Mouse (Mus musculus): Measurements from ENCODE around the gene Gamt. TPM values are rescaled to one million over a fixed set of nuclear protein-coding genes. Genes with fewer than 3 reads are reported as not detected.
"Not testable (repeated sequence)": the region's sequence is repeated elsewhere in the genome, so short reads cannot be mapped to it uniquely, and the experiment has no call there.

Gene Gamt
- polyA plus RNA-seq, 1 experiment from 2014 or later, result 50.3 TPM

DNA sequence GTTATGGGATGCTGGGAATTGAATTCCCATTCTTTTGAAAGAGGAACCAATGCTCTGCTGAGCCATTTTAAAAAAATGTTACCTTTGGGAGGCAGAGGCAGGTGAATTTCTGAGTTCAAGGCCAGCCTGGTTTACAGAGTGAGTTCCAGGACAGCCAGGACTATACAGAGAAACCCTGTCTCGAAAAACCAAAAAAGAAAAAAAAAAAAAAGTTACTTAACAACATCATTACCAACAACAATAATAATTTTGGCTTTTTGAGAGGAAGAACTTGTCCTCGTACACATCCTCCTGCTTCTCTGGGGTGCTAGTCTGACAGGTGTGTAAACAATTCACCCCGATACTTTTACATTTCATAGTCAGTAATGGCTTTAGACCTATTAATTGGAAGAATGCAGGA, 12.4 kb downstream of the Gamt start:
- not testable (repeated sequence) for H3K27me3 ChIP-seq (ENCODE audit: control insufficient read depth, insufficient read depth, low read length); H3K9me3 ChIP-seq (replicated peaks; ENCODE audit: control insufficient read depth, low read length); ATAC-seq (replicated peaks; ENCODE audit: extremely low read depth, insufficient read depth, low FRiP score); H3K9ac ChIP-seq (ENCODE audit: low read length); H3K27ac ChIP-seq (ENCODE audit: low read length)
- H3K4me3 ChIP-seq (ENCODE audit: low read length), result peak overlapping the region; percentile 75
- H3K4me1 ChIP-seq (ENCODE audit: control insufficient read depth, insufficient read depth, low read length), result peaks cover 25% of the 10 kb centered on the region
- H3K4me2 ChIP-seq (ENCODE audit: low read depth, low read length), result peak overlapping the region; percentile 92
- H3K36me3 ChIP-seq (ENCODE audit: control insufficient read depth, insufficient read depth), result peaks cover 13% of the 10 kb centered on the region
- 33% methylated on average over 3 of the region's 3 CpGs for WGBS

DNA sequence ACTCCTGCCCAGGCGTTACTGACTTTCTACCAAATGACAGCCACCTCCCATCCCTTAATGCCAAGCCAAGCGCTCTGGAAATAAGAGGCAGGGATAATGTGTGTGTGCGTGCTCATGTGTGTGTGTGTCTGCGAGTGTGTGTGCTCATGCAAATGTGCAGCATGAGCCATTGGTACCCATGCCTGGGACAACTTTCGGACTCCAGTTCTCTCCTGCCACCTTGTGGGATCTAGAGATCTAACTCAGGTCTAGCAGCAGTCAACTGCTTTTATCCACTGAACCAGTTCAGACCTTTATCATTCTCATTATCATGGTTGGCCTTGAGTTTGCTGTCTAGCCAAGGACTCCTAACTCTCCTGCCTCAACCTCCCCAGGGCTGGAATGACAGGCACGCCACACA, 13.0 kb downstream of the Gamt start:
- Histone ChIP-seq H3K27me3 (ENCODE audit: control insufficient read depth, insufficient read depth, low read length) (no peaks in the 10 kb centered on the region), H3K9me3 (replicated peaks; ENCODE audit: control insufficient read depth, low read length) (no peaks in the 10 kb centered on the region), H3K27ac (ENCODE audit: low read length) (no peak overlapping the region), H3K4me3 (ENCODE audit: low read length) (no peak overlapping the region), H3K4me1 (ENCODE audit: control insufficient read depth, insufficient read depth, low read length) (peaks cover 28% of the 10 kb centered on the region), H3K9ac (ENCODE audit: low read length) (no peak overlapping the region), H3K4me2 (ENCODE audit: low read depth, low read length) (no peak overlapping the region), H3K36me3 (ENCODE audit: control insufficient read depth, insufficient read depth) (peaks cover 19% of the 10 kb centered on the region)
- ATAC-seq (replicated peaks; ENCODE audit: extremely low read depth, insufficient read depth, low FRiP score), result no peak
- 44% methylated on average over 6 of the region's 6 CpGs for WGBS

DNA sequence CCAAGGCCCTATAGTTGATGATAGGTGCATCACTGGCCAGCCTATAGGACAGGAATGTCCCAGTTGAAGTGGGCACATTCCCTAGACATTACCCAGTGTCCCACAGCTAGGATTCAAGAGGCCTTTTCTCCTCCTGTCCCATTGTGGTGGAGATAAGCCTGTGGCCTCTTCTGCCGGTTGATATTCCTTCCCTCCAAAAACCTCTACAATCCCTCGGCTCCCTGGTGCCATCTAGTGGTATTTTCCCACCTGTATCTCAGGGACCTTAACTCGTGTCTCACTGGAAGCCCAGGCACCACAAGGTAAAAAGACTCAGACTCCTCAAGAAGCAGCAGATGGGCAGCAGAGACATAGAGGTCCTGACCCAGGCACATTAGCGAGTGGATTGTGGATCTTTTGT, 15.2 kb downstream of the Gamt start:
- peak overlapping the region; percentile 49 for H3K9ac ChIP-seq (ENCODE audit: low read length)
- H3K27ac ChIP-seq (ENCODE audit: low read length), result no peak overlapping the region
- H3K4me1 ChIP-seq (ENCODE audit: control insufficient read depth, insufficient read depth, low read length), result peaks cover 29% of the 10 kb centered on the region
- peaks cover 35% of the 10 kb centered on the region for H3K36me3 ChIP-seq (ENCODE audit: control insufficient read depth, insufficient read depth)
- no peak for ATAC-seq (replicated peaks; ENCODE audit: extremely low read depth, insufficient read depth, low FRiP score)
- WGBS, result 3% methylated on average over 4 of the region's 4 CpGs
- H3K4me2 ChIP-seq (ENCODE audit: low read depth, low read length), result no peak overlapping the region
- H3K4me3 ChIP-seq (ENCODE audit: low read length), result no peak overlapping the region
- no peaks in the 10 kb centered on the region for H3K9me3 ChIP-seq (replicated peaks; ENCODE audit: control insufficient read depth, low read length)
- H3K27me3 ChIP-seq (ENCODE audit: control insufficient read depth, insufficient read depth, low read length), result no peaks in the 10 kb centered on the region

DNA sequence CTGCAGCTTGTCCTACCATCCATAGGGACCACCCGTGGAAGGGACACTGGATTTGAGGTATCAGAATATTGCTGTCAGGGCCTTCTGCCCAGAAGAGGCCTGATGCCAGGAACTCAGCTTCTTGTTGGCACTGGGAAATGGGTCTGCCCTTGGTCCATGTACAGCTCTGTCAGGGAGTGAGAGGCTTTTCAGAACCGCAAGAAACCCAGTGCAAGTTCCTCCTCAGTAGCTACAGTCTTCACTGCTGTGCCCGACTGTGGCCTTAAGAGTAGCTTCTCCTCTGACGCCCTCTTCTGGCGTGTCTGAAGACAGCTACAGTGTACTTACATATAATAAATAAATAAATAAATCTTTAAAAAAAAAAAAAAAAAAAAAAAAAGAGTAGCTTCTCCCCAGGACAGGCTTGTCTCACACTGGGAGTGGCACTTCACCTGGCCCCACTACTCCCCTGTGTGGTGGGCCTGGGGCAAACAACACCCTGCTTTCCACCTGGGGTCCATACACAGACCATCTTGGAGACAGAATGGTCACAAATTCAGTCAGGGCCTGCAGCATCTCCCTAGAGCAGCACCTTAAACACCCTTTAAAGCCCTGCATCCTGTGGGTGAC, 15.9 kb downstream of the Gamt start:
- no peak for ATAC-seq (replicated peaks; ENCODE audit: extremely low read depth, insufficient read depth, low FRiP score)
- Histone ChIP-seq H3K36me3 (ENCODE audit: control insufficient read depth, insufficient read depth) (peaks cover 39% of the 10 kb centered on the region), H3K4me2 (ENCODE audit: low read depth, low read length) (no peak overlapping the region), H3K9me3 (replicated peaks; ENCODE audit: control insufficient read depth, low read length) (no peaks in the 10 kb centered on the region), H3K9ac (ENCODE audit: low read length) (no peak overlapping the region), H3K27me3 (ENCODE audit: control insufficient read depth, insufficient read depth, low read length) (no peaks in the 10 kb centered on the region), H3K27ac (ENCODE audit: low read length) (no peak overlapping the region), H3K4me1 (ENCODE audit: control insufficient read depth, insufficient read depth, low read length) (peaks cover 22% of the 10 kb centered on the region), H3K4me3 (ENCODE audit: low read length) (no peak overlapping the region)
- WGBS, result 42% methylated on average over 5 of the region's 5 CpGs

DNA sequence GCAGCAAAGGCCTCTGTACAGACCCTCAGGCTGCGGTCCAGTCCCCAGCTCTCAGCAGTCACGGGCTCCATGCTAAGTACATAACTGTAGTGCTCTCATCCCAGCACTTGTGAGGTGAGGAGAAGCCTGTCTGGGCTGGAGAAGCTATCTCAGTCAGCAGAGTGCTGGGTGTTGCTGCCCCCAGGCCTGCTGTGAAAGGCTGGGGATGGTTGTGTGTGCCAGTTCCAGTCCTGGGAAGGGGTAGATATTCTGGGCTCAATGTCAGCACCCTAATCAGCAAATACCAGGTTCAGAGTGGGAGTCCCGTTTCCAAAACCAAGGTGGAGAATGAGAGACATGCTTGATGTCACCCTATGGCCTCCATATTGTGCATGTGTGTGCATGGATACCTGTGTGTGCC, 18.2 kb downstream of the Gamt start:
- peaks cover 56% of the 10 kb centered on the region for H3K36me3 ChIP-seq (ENCODE audit: control insufficient read depth, insufficient read depth)
- WGBS, result 39% methylated on average over 3 of the region's 3 CpGs
- peak overlapping the region; percentile 77 for H3K27ac ChIP-seq (ENCODE audit: low read length)

DNA sequence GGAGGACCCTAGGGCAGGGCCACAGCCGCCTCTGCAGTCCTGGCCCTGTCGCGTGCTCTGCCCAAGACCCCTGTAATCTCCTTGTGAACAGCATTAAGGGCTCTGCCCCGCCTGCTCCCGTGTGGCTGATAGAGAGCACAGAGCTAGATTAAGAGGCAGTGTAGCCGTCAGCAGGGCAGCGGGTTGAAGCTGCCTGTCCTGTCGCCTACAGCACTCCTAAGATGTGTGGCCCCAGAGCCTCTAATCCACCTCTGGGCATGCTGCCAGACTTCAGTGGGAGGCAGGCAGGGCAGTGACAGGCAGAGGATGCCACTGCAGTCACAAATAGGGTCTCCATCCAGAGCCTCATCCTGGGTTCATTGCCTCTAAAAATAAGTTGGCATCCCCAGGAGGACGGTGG, 18.7 kb downstream of the Gamt start:
- Histone ChIP-seq H3K4me3 (ENCODE audit: low read length) (no peak overlapping the region), H3K27ac (ENCODE audit: low read length) (peak overlapping the region; percentile 77), H3K9me3 (replicated peaks; ENCODE audit: control insufficient read depth, low read length) (no peaks in the 10 kb centered on the region), H3K4me2 (ENCODE audit: low read depth, low read length) (no peak overlapping the region), H3K4me1 (ENCODE audit: control insufficient read depth, insufficient read depth, low read length) (peaks cover 18% of the 10 kb centered on the region), H3K27me3 (ENCODE audit: control insufficient read depth, insufficient read depth, low read length) (no peaks in the 10 kb centered on the region), H3K36me3 (ENCODE audit: control insufficient read depth, insufficient read depth) (peaks cover 59% of the 10 kb centered on the region), H3K9ac (ENCODE audit: low read length) (no peak overlapping the region)
- 28% methylated on average over 9 of the region's 9 CpGs for WGBS
- ATAC-seq (replicated peaks; ENCODE audit: extremely low read depth, insufficient read depth, low FRiP score), result peak; percentile 77

More for the DNA sequence above, 18.2 kb downstream of the Gamt start:
- H3K9ac ChIP-seq (ENCODE audit: low read length), result no peak overlapping the region
- peak; percentile 13; the same call in 1 of the 2 replicates for ATAC-seq (replicated peaks; ENCODE audit: extremely low read depth, insufficient read depth, low FRiP score)
- no peak overlapping the region for H3K4me2 ChIP-seq (ENCODE audit: low read depth, low read length)
- H3K4me1 ChIP-seq (ENCODE audit: control insufficient read depth, insufficient read depth, low read length), result peaks cover 18% of the 10 kb centered on the region
- H3K9me3 ChIP-seq (replicated peaks; ENCODE audit: control insufficient read depth, low read length), result no peaks in the 10 kb centered on the region
- no peaks in the 10 kb centered on the region for H3K27me3 ChIP-seq (ENCODE audit: control insufficient read depth, insufficient read depth, low read length)
- no peak overlapping the region for H3K4me3 ChIP-seq (ENCODE audit: low read length)

DNA sequence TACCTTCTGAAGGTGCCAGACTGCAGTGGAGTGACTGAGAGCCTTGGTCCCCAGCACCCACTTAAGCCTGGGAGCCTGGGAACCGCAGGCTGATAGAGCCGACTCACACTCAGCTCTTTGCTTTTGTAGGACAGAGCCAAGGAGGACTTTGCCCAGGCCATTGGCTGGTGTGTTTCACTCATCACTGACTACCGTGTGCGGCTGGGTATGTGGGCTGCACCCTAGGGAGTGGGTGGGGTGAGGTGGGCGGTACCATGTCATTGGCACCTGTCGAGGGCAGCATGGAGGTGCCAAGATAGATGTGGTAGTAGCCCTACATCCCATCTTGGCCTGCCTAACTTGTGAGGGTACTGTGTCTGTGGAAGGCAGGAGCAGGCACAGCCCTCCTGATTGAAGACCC, 21.0 kb downstream of the Gamt start:
- Histone ChIP-seq H3K27ac (ENCODE audit: low read length) (no peak overlapping the region), H3K9me3 (replicated peaks; ENCODE audit: control insufficient read depth, low read length) (no peaks in the 10 kb centered on the region), H3K36me3 (ENCODE audit: control insufficient read depth, insufficient read depth) (peaks cover 73% of the 10 kb centered on the region), H3K27me3 (ENCODE audit: control insufficient read depth, insufficient read depth, low read length) (no peaks in the 10 kb centered on the region), H3K9ac (ENCODE audit: low read length) (no peak overlapping the region), H3K4me1 (ENCODE audit: control insufficient read depth, insufficient read depth, low read length) (peaks cover 16% of the 10 kb centered on the region), H3K4me3 (ENCODE audit: low read length) (no peak overlapping the region), H3K4me2 (ENCODE audit: low read depth, low read length) (no peak overlapping the region)
- 78% methylated on average over 6 of the region's 6 CpGs for WGBS
- no peak for ATAC-seq (replicated peaks; ENCODE audit: extremely low read depth, insufficient read depth, low FRiP score)

DNA sequence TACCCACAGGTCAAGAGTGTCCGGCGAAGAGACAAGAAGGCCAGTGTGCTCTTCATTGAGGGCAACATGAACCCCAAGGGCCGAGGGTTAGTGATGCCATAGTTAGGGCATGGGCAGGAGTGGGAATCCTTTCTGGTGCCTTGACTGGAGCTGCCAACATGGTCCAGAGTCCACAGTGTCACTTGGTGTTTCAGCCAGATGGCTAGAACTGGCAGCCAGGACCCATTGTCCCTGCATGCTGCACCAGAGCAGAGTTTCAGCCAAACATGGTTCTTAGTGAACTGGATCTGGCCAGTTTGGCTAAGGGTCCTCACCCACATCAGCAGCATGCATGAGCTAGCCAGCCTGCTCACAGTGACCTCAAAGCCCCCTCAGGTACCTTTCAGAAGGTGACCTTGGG, 22.5 kb downstream of the Gamt start:
- Histone ChIP-seq H3K4me2 (ENCODE audit: low read depth, low read length) (no peak overlapping the region), H3K27me3 (ENCODE audit: control insufficient read depth, insufficient read depth, low read length) (no peaks in the 10 kb centered on the region), H3K4me1 (ENCODE audit: control insufficient read depth, insufficient read depth, low read length) (peaks cover 16% of the 10 kb centered on the region), H3K36me3 (ENCODE audit: control insufficient read depth, insufficient read depth) (peaks cover 68% of the 10 kb centered on the region), H3K4me3 (ENCODE audit: low read length) (no peak overlapping the region), H3K9me3 (replicated peaks; ENCODE audit: control insufficient read depth, low read length) (no peaks in the 10 kb centered on the region), H3K27ac (ENCODE audit: low read length) (no peak overlapping the region), H3K9ac (ENCODE audit: low read length) (no peak overlapping the region)
- 86% methylated on average over 3 of the region's 3 CpGs for WGBS
- no peak for ATAC-seq (replicated peaks; ENCODE audit: extremely low read depth, insufficient read depth, low FRiP score)

DNA sequence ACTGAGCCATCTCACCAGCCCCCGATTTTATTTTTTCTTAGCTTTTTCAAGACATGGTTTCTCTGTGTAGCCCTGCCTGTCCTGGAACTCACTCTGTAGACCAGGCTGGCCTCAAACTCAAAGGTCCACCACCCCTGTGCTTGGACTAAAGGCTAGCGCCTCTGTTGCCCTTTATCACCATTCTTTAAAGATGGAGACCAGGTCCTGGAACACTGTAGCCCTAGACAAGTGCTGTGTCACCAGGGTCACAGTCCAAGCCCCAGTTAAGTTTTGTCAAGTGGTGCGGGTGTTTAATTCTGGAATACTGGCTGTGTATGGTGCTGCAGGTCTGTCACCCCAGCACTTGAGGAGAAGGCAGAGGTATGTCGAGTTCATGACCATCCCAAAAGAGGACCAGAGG, 23.8 kb downstream of the Gamt start:
- H3K27ac ChIP-seq (ENCODE audit: low read length), result no peak overlapping the region
- H3K27me3 ChIP-seq (ENCODE audit: control insufficient read depth, insufficient read depth, low read length), result no peaks in the 10 kb centered on the region
- WGBS, result 87% methylated on average over 4 of the region's 4 CpGs

More for the DNA sequence above, 23.8 kb downstream of the Gamt start:
- no peak overlapping the region for H3K9ac ChIP-seq (ENCODE audit: low read length)
- no peak overlapping the region for H3K4me3 ChIP-seq (ENCODE audit: low read length)
- peaks cover 12% of the 10 kb centered on the region for H3K4me1 ChIP-seq (ENCODE audit: control insufficient read depth, insufficient read depth, low read length)
- ATAC-seq (replicated peaks; ENCODE audit: extremely low read depth, insufficient read depth, low FRiP score), result no peak
- no peak overlapping the region for H3K4me2 ChIP-seq (ENCODE audit: low read depth, low read length)
- peaks cover 70% of the 10 kb centered on the region for H3K36me3 ChIP-seq (ENCODE audit: control insufficient read depth, insufficient read depth)
- H3K9me3 ChIP-seq (replicated peaks; ENCODE audit: control insufficient read depth, low read length), result no peaks in the 10 kb centered on the region
